Mouse (Mus musculus): ENCODE measurements around the gene Bmpr1b. TPM values are rescaled to one million over a fixed set of nuclear protein-coding genes. Genes with fewer than 3 reads are reported as not detected.
A peak's percentile ranks its signal among the peaks of the same experiment; 100 is the strongest.

The Bmpr1b gene
- polyA plus RNA-seq, 1 experiment from 2014 or later = not detected

- no peak overlapping the region for H3K27ac ChIP-seq (ENCODE audit: low read depth)
- no peak overlapping the region for H3K4me3 ChIP-seq (ENCODE audit: low read depth, low read length)
- ATAC-seq = no peak
- H3K4me1 ChIP-seq (ENCODE audit: insufficient read depth) = no peaks in the 10 kb centered on the region
- TF ChIP-seq EP300 (IDR thresholded peaks at IDR 0.05; ENCODE audit: low read depth) = no peak
- no peak for TF ChIP-seq CTCF (IDR thresholded peaks at IDR 0.05; ENCODE audit: low read depth)
- no peak overlapping the region for H3K9ac ChIP-seq (replicated peaks)
- H3K9me3 ChIP-seq (ENCODE audit: low read length) = no peaks in the 10 kb centered on the region
- WGBS (ENCODE audit: insufficient replicate concordance) = 72% methylated on average over 5 of the region's 5 CpGs
- DNase-seq = no peak
- H3K27me3 ChIP-seq (ENCODE audit: insufficient read depth, low read length) = no peaks in the 10 kb centered on the region
- no peak overlapping the region for H3K4me2 ChIP-seq (ENCODE audit: low read depth, low read length)
- no peaks in the 10 kb centered on the region for H3K36me3 ChIP-seq (replicated peaks; ENCODE audit: insufficient read depth, low read length)
Measured at GRCm38 (mm10) chr3:142061267-142061666, 108.0 kb downstream of the Bmpr1b start.

DNA sequence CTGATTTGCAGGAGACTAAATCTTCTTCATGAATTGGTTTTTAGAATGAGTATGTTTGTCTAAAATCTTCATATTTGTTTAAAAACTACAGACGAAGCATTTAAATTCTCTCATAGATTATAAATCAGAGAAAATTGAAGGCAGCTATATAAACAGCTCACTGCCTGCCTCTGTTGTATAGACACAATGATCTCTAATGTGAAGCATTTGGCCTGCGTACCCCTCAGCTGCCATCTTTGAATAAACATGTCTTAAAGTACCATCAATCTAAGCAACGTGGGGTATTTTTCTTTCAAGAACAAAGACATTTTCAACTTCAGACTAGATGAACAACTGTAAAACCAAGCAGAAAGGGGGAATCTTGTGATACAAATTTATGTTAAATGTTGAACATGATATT, 109.3 kb downstream of the Bmpr1b start:
- Histone ChIP-seq H3K4me3 (ENCODE audit: low read depth, low read length) (no peak overlapping the region), H3K9ac (replicated peaks) (no peak overlapping the region), H3K4me1 (ENCODE audit: insufficient read depth) (no peaks in the 10 kb centered on the region), H3K9me3 (ENCODE audit: low read length) (no peaks in the 10 kb centered on the region), H3K27me3 (ENCODE audit: insufficient read depth, low read length) (no peaks in the 10 kb centered on the region), H3K36me3 (replicated peaks; ENCODE audit: insufficient read depth, low read length) (no peaks in the 10 kb centered on the region), H3K27ac (ENCODE audit: low read depth) (no peak overlapping the region), H3K4me2 (ENCODE audit: low read depth, low read length) (no peak overlapping the region)
- WGBS (ENCODE audit: insufficient replicate concordance) = 76% methylated on average over 3 of the region's 3 CpGs
- no peak for TF ChIP-seq EP300 (IDR thresholded peaks at IDR 0.05; ENCODE audit: low read depth)
- no peak for TF ChIP-seq CTCF (IDR thresholded peaks at IDR 0.05; ENCODE audit: low read depth)
- DNase-seq (no peak), ATAC-seq (no peak)

GRCm38 (mm10) chr3:142050681-142051080, 118.5 kb downstream of the Bmpr1b start:
- no peak for ATAC-seq
- no peaks in the 10 kb centered on the region for H3K36me3 ChIP-seq (replicated peaks; ENCODE audit: insufficient read depth, low read length)
- TF ChIP-seq CTCF (IDR thresholded peaks at IDR 0.05; ENCODE audit: low read depth) = no peak
- no peak for TF ChIP-seq EP300 (IDR thresholded peaks at IDR 0.05; ENCODE audit: low read depth)
- H3K27ac ChIP-seq (ENCODE audit: low read depth) = no peak overlapping the region
- H3K9me3 ChIP-seq (ENCODE audit: low read length) = no peaks in the 10 kb centered on the region
- 82% methylated on average over 2 of the region's 2 CpGs for WGBS (ENCODE audit: insufficient replicate concordance)
- DNase-seq = no peak
- H3K4me1 ChIP-seq (ENCODE audit: insufficient read depth) = no peaks in the 10 kb centered on the region
- no peak overlapping the region for H3K4me2 ChIP-seq (ENCODE audit: low read depth, low read length)
- no peaks in the 10 kb centered on the region for H3K27me3 ChIP-seq (ENCODE audit: insufficient read depth, low read length)
- H3K9ac ChIP-seq (replicated peaks) = no peak overlapping the region
- no peak overlapping the region for H3K4me3 ChIP-seq (ENCODE audit: low read depth, low read length)

GRCm38 (mm10) chr3:142049610-142050009, 119.6 kb downstream of the Bmpr1b start:
- H3K27ac ChIP-seq (ENCODE audit: low read depth) = no peak overlapping the region
- no peak overlapping the region for H3K9ac ChIP-seq (replicated peaks)
- no peak overlapping the region for H3K4me2 ChIP-seq (ENCODE audit: low read depth, low read length)
- H3K4me3 ChIP-seq (ENCODE audit: low read depth, low read length) = no peak overlapping the region
- no peaks in the 10 kb centered on the region for H3K4me1 ChIP-seq (ENCODE audit: insufficient read depth)
- no peaks in the 10 kb centered on the region for H3K27me3 ChIP-seq (ENCODE audit: insufficient read depth, low read length)
- H3K9me3 ChIP-seq (ENCODE audit: low read length) = no peaks in the 10 kb centered on the region
- 76% methylated on average over 3 of the region's 3 CpGs for WGBS (ENCODE audit: insufficient replicate concordance)
- TF ChIP-seq EP300 (IDR thresholded peaks at IDR 0.05; ENCODE audit: low read depth) = no peak
- TF ChIP-seq CTCF (IDR thresholded peaks at IDR 0.05; ENCODE audit: low read depth) = no peak
- ATAC-seq (no peak), DNase-seq (no peak)
- H3K36me3 ChIP-seq (replicated peaks; ENCODE audit: insufficient read depth, low read length) = no peaks in the 10 kb centered on the region

GRCm38 (mm10) chr3:142049093-142049492, 120.1 kb downstream of the Bmpr1b start:
- DNase-seq = no peak
- no peak overlapping the region for H3K9ac ChIP-seq (replicated peaks)
- 73% methylated on average over 5 of the region's 5 CpGs for WGBS (ENCODE audit: insufficient replicate concordance)
- no peaks in the 10 kb centered on the region for H3K4me1 ChIP-seq (ENCODE audit: insufficient read depth)
- H3K4me3 ChIP-seq (ENCODE audit: low read depth, low read length) = no peak overlapping the region
- H3K4me2 ChIP-seq (ENCODE audit: low read depth, low read length) = no peak overlapping the region
- ATAC-seq = no peak
- no peaks in the 10 kb centered on the region for H3K9me3 ChIP-seq (ENCODE audit: low read length)
- no peak overlapping the region for H3K27ac ChIP-seq (ENCODE audit: low read depth)
- H3K36me3 ChIP-seq (replicated peaks; ENCODE audit: insufficient read depth, low read length) = no peaks in the 10 kb centered on the region
- TF ChIP-seq CTCF (IDR thresholded peaks at IDR 0.05; ENCODE audit: low read depth) (no peak), EP300 (IDR thresholded peaks at IDR 0.05; ENCODE audit: low read depth) (no peak)
- no peaks in the 10 kb centered on the region for H3K27me3 ChIP-seq (ENCODE audit: insufficient read depth, low read length)

DNA sequence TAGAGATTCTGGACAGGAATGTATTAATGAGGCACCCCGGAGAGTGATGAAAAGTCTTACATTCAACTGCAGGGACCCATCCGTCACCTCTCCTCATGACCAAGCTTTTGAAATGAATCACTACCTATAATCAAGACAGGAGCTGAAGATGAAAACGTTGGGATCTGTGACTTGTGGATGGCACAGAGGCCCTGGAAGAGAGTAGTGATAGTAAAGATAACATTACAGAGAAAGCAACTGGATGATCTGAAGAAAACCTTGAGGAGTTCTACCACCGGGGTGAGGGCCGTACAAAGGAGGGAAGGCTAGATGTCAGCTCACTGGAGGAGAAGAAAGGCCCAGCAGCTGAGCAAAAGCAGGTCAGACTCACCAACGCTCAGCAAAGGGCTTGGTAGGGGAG, 120.7 kb downstream of the Bmpr1b start:
- 67% methylated on average over 6 of the region's 6 CpGs for WGBS (ENCODE audit: insufficient replicate concordance)
- no peak overlapping the region for H3K9ac ChIP-seq (replicated peaks)
- TF ChIP-seq CTCF (IDR thresholded peaks at IDR 0.05; ENCODE audit: low read depth) = no peak
- TF ChIP-seq EP300 (IDR thresholded peaks at IDR 0.05; ENCODE audit: low read depth) = no peak
- H3K9me3 ChIP-seq (ENCODE audit: low read length) = no peaks in the 10 kb centered on the region
- DNase-seq = no peak
- H3K27ac ChIP-seq (ENCODE audit: low read depth) = no peak overlapping the region
- H3K4me2 ChIP-seq (ENCODE audit: low read depth, low read length) = no peak overlapping the region
- no peaks in the 10 kb centered on the region for H3K27me3 ChIP-seq (ENCODE audit: insufficient read depth, low read length)
- no peak for ATAC-seq
- H3K36me3 ChIP-seq (replicated peaks; ENCODE audit: insufficient read depth, low read length) = no peaks in the 10 kb centered on the region
- no peaks in the 10 kb centered on the region for H3K4me1 ChIP-seq (ENCODE audit: insufficient read depth)
- H3K4me3 ChIP-seq (ENCODE audit: low read depth, low read length) = no peak overlapping the region

DNA sequence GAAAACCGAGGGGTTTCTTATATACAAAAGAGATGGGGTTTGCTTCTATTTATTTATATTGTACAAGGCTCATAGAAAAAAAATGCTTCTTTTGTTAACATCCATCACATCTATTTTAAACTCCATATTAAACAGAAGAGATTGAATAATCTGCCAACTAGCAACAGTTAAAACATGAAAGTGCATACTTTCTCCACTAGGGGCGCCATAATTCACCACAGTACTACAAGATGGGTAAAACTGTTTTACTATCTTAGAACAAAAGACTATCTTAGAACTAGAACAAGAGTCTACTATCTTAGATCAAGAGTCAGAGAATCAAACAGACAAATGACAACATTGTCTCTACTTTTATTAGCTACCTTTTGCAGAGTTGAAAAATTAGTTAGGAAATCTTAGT, 125.8 kb downstream of the Bmpr1b start:
- no peaks in the 10 kb centered on the region for H3K4me1 ChIP-seq (ENCODE audit: insufficient read depth)
- H3K4me3 ChIP-seq (ENCODE audit: low read depth, low read length) = no peak overlapping the region
- 42% methylated on average over 2 of the region's 2 CpGs for WGBS (ENCODE audit: insufficient replicate concordance)
- H3K27me3 ChIP-seq (ENCODE audit: insufficient read depth, low read length) = no peaks in the 10 kb centered on the region
- no peak overlapping the region for H3K27ac ChIP-seq (ENCODE audit: low read depth)
- no peak overlapping the region for H3K9ac ChIP-seq (replicated peaks)
- H3K36me3 ChIP-seq (replicated peaks; ENCODE audit: insufficient read depth, low read length) = no peaks in the 10 kb centered on the region
- DNase-seq (no peak), ATAC-seq (no peak)
- no peaks in the 10 kb centered on the region for H3K9me3 ChIP-seq (ENCODE audit: low read length)
- TF ChIP-seq EP300 (IDR thresholded peaks at IDR 0.05; ENCODE audit: low read depth) (no peak), CTCF (IDR thresholded peaks at IDR 0.05; ENCODE audit: low read depth) (peak; percentile 65)
- no peak overlapping the region for H3K4me2 ChIP-seq (ENCODE audit: low read depth, low read length)
